Mouse (Mus musculus): ENCODE measurements around the gene Zfp160. TPM values are rescaled to one million over a fixed set of nuclear protein-coding genes. Genes with fewer than 3 reads are reported as not detected.

Gene Zfp160
- 22.2 and 25.7 TPM in 2 replicates for polyA plus RNA-seq (2012; rRNA removed)

GRCm38 (mm10) chr17:21008382-21009331 is at the start of gene Zfp160:
Gene Zfp160 (plus strand): TSS chr17:21008903.

GRCm38 (mm10) chr17:20996364-20996763 is 12.3 kb upstream of the Zfp160 start, which contains the start of gene Vmn1r233:
Gene Vmn1r233 (minus strand): TSS chr17:20996464.

Other genes starting within 250 kb of the Zfp160 start
- not detected in 2 replicates for gene Vmn1r228, start 222.7 kb upstream of the Zfp160 start, polyA plus RNA-seq (2012; rRNA removed)
- not detected in 2 replicates for gene Vmn1r229, start 197.3 kb upstream of the Zfp160 start, polyA plus RNA-seq (2012; rRNA removed)
- gene Vmn1r230, start 168.5 kb upstream of the Zfp160 start, polyA plus RNA-seq (2012; rRNA removed), result not detected in 2 replicates
- not detected in 2 replicates for gene Vmn1r231, start 103.8 kb upstream of the Zfp160 start, polyA plus RNA-seq (2012; rRNA removed)
- not detected in 2 replicates for gene Vmn1r232, start 89.2 kb upstream of the Zfp160 start, polyA plus RNA-seq (2012; rRNA removed)
- 435 and 470 TPM in 2 replicates for gene Ppp2r1a, start 63.6 kb upstream of the Zfp160 start, polyA plus RNA-seq (2012; rRNA removed)
- gene Vmn1r233, start 12.4 kb upstream of the Zfp160 start, polyA plus RNA-seq (2012; rRNA removed), result not detected in 2 replicates
- gene Vmn1r234, start 217.2 kb downstream of the Zfp160 start, polyA plus RNA-seq (2012; rRNA removed), result not detected in 2 replicates
- gene Vmn1r235, start 247.5 kb downstream of the Zfp160 start, polyA plus RNA-seq (2012; rRNA removed), result not detected in 2 replicates

Data from central nervous system, embryonic 18 days (tissue).